Mouse (Mus musculus): ENCODE results near the gene Vmn1r143. TPM values are rescaled to one million over a fixed set of nuclear protein-coding genes. Genes with fewer than 3 reads are reported as not detected.
"Not testable (repeated sequence)": the region's sequence is repeated elsewhere in the genome, so short reads cannot be mapped to it uniquely, and the experiment has no call there.

The Vmn1r143 gene
- not detected in 2 replicates for polyA plus RNA-seq (2015; fragmentation: Nextera tagmentation; extraction: Ambion mirVana)

- ATAC-seq (replicated peaks; ENCODE audit: extremely low read depth, insufficient read depth, low FRiP score); H3K36me3 ChIP-seq (ENCODE audit: control insufficient read depth, insufficient read depth); H3K4me2 ChIP-seq (ENCODE audit: low read depth, low read length); H3K9ac ChIP-seq (ENCODE audit: low read length); H3K4me3 ChIP-seq (ENCODE audit: low read length); H3K9me3 ChIP-seq (replicated peaks; ENCODE audit: control insufficient read depth, low read length); H3K27ac ChIP-seq (ENCODE audit: low read length); H3K4me1 ChIP-seq (ENCODE audit: control insufficient read depth, insufficient read depth, low read length); H3K27me3 ChIP-seq (ENCODE audit: control insufficient read depth, insufficient read depth, low read length): not testable (repeated sequence)
- no CpG with 5 or more reads among the region's 3 CpGs for WGBS
These were observed at the start of gene Vmn1r143 for GRCm38 (mm10) chr7:22189077-22189476. TSS of gene Vmn1r143 (plus strand) at chr7:22189377.

- WGBS, result no CpG with 5 or more reads among the region's 3 CpGs
- not testable (repeated sequence) for ATAC-seq (replicated peaks; ENCODE audit: extremely low read depth, insufficient read depth, low FRiP score); H3K36me3 ChIP-seq (ENCODE audit: control insufficient read depth, insufficient read depth); H3K4me2 ChIP-seq (ENCODE audit: low read depth, low read length); H3K27ac ChIP-seq (ENCODE audit: low read length); H3K9me3 ChIP-seq (replicated peaks; ENCODE audit: control insufficient read depth, low read length); H3K4me3 ChIP-seq (ENCODE audit: low read length); H3K4me1 ChIP-seq (ENCODE audit: control insufficient read depth, insufficient read depth, low read length); H3K27me3 ChIP-seq (ENCODE audit: control insufficient read depth, insufficient read depth, low read length); H3K9ac ChIP-seq (ENCODE audit: low read length)
These were observed 25.2 kb upstream of the Vmn1r143 start, which contains the start of gene Vmn1r142 for GRCm38 (mm10) chr7:22163935-22164334. TSS of gene Vmn1r142 (minus strand) at chr7:22164035.

GRCm38 (mm10) chr7:22201164-22201563 is 12.0 kb downstream of the Vmn1r143 start, which contains the start of gene Gm8653:
TSS of gene Gm8653 (minus strand) at chr7:22201264.
- not testable (repeated sequence) for ATAC-seq (replicated peaks; ENCODE audit: extremely low read depth, insufficient read depth, low FRiP score); H3K9ac ChIP-seq (ENCODE audit: low read length); H3K36me3 ChIP-seq (ENCODE audit: control insufficient read depth, insufficient read depth); H3K9me3 ChIP-seq (replicated peaks; ENCODE audit: control insufficient read depth, low read length); H3K4me3 ChIP-seq (ENCODE audit: low read length); H3K4me1 ChIP-seq (ENCODE audit: control insufficient read depth, insufficient read depth, low read length); H3K4me2 ChIP-seq (ENCODE audit: low read depth, low read length); H3K27ac ChIP-seq (ENCODE audit: low read length); H3K27me3 ChIP-seq (ENCODE audit: control insufficient read depth, insufficient read depth, low read length)
- no CpG with 5 or more reads among the region's 2 CpGs for WGBS

GRCm38 (mm10) chr7:22229384-22229783 is 40.2 kb downstream of the Vmn1r143 start, which contains the start of gene Gm8453:
TSS of gene Gm8453 (minus strand) at chr7:22229484.
- not testable (repeated sequence) for ATAC-seq (replicated peaks; ENCODE audit: extremely low read depth, insufficient read depth, low FRiP score); H3K36me3 ChIP-seq (ENCODE audit: control insufficient read depth, insufficient read depth)

More at GRCm38 (mm10) chr7:22229384-22229783, 40.2 kb downstream of the Vmn1r143 start, which contains the start of gene Gm8453:
- H3K4me2 ChIP-seq (ENCODE audit: low read depth, low read length); H3K4me3 ChIP-seq (ENCODE audit: low read length); H3K9me3 ChIP-seq (replicated peaks; ENCODE audit: control insufficient read depth, low read length); H3K4me1 ChIP-seq (ENCODE audit: control insufficient read depth, insufficient read depth, low read length); H3K27ac ChIP-seq (ENCODE audit: low read length); H3K27me3 ChIP-seq (ENCODE audit: control insufficient read depth, insufficient read depth, low read length); H3K9ac ChIP-seq (ENCODE audit: low read length): not testable (repeated sequence)
- WGBS, result 23% methylated on average over 1 of the region's 2 CpGs

Other genes starting within 250 kb of the Vmn1r143 start
- not detected in 2 replicates for gene Vmn1r137, start 194.8 kb upstream of the Vmn1r143 start, polyA plus RNA-seq (2015; fragmentation: Nextera tagmentation; extraction: Ambion mirVana)
- gene Vmn1r138, start 160.5 kb upstream of the Vmn1r143 start, polyA plus RNA-seq (2015; fragmentation: Nextera tagmentation; extraction: Ambion mirVana), result not detected in 2 replicates
- not detected in 2 replicates for gene Gm6176, start 133.1 kb upstream of the Vmn1r143 start, polyA plus RNA-seq (2015; fragmentation: Nextera tagmentation; extraction: Ambion mirVana)
- not detected in 2 replicates for gene Vmn1r139, start 120.3 kb upstream of the Vmn1r143 start, polyA plus RNA-seq (2015; fragmentation: Nextera tagmentation; extraction: Ambion mirVana)
- not detected in 2 replicates for gene Gm16451, start 71.1 kb upstream of the Vmn1r143 start, polyA plus RNA-seq (2015; fragmentation: Nextera tagmentation; extraction: Ambion mirVana)
- not detected in 2 replicates for gene Gm10666, start 54.6 kb upstream of the Vmn1r143 start, polyA plus RNA-seq (2015; fragmentation: Nextera tagmentation; extraction: Ambion mirVana)
- not detected in 2 replicates for gene Vmn1r142, start 25.3 kb upstream of the Vmn1r143 start, polyA plus RNA-seq (2015; fragmentation: Nextera tagmentation; extraction: Ambion mirVana)
- gene Gm8653, start 11.9 kb downstream of the Vmn1r143 start, polyA plus RNA-seq (2015; fragmentation: Nextera tagmentation; extraction: Ambion mirVana), result not detected in 2 replicates
- not detected in 2 replicates for gene Gm8453, start 40.1 kb downstream of the Vmn1r143 start, polyA plus RNA-seq (2015; fragmentation: Nextera tagmentation; extraction: Ambion mirVana)
- not detected in 2 replicates for gene Gm4187, start 140.3 kb downstream of the Vmn1r143 start, polyA plus RNA-seq (2015; fragmentation: Nextera tagmentation; extraction: Ambion mirVana)
- not detected in 2 replicates for gene Gm8660, start 181.7 kb downstream of the Vmn1r143 start, polyA plus RNA-seq (2015; fragmentation: Nextera tagmentation; extraction: Ambion mirVana)
- not detected in 2 replicates for gene Vmn1r148, start 224.2 kb downstream of the Vmn1r143 start, polyA plus RNA-seq (2015; fragmentation: Nextera tagmentation; extraction: Ambion mirVana)
- not detected in 2 replicates for gene Vmn1r149, start 248.9 kb downstream of the Vmn1r143 start, polyA plus RNA-seq (2015; fragmentation: Nextera tagmentation; extraction: Ambion mirVana)